Mouse (Mus musculus) CH12.LX (cell line): ENCODE results near the gene Rhof.

Experiments
- POLR2A ChIP-seq: IDR thresholded peaks from 2 replicates; pipeline ENCODE4 v1.6.1; 2011; ENCODE audit warnings: low read depth, mild to moderate bottlenecking, improper control_type of control experiment, low read length
- POLR2AphosphoS2 ChIP-seq: IDR thresholded peaks from 2 replicates; pipeline ENCODE4 v1.6.1; 2011; ENCODE audit warnings: low read depth, low read length, improper control_type of control experiment

- TF ChIP-seq POLR2A, result no peak
- no peak for TF ChIP-seq POLR2AphosphoS2
Measured at GRCm38 (mm10) chr5:123122181-123122580, 10.3 kb downstream of the Rhof start.
